Mouse (Mus musculus) testis, postnatal 14 days (tissue): ENCODE measurements around the gene Atxn7l3.
"Not testable (repeated sequence)": the region's sequence is repeated elsewhere in the genome, so short reads cannot be mapped to it uniquely, and the experiment has no call there.

ENCODE experiments used
- DNase-seq: peaks from one replicate; pipeline ENCODE4 v3.0.0; 2021; ENCODE audit warnings: low spot score

Gene Atxn7l3

GRCm38 (mm10) chr11:102294887-102295597 lies 1.4 kb downstream of the Atxn7l3 start:
- no peak for DNase-seq

DNA sequence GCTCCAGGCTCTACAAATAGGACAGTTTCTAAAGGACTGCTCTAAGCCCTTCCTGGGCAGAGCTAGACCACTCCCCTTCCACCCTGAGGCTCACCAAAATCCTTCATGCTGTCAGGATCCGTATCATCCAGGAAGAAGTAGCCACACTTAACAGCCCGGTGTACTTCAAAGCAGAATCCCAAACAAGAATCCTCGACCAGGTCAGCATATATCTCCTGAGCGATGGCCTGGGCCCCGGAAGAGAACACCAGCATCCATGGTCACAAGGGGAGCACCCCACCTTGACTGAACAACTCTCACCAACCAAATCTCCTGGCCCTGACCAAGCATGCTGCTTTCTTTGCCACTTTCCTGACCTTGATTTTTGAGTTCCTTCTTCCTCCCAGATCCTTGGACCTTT lies 2.0 kb downstream of the Atxn7l3 start:
- DNase-seq, result no peak

DNA sequence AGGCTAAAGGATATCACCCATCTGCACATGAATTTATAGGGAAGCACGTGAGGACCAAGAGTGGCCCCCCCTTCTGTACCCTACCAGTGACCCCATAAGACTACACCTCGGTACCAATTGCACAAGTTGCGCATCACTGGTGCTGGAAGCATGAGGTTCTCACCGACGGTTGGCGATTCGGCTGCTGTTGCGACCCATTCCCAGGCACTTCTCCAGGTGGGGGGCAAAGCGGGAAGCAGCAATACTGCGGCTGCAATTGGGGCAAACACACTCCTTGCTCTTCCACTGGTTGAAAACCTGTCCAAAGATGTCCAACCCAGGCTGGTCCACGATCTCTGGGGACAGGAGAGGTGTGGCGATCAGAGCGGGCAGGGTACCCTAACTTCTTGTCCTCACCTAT lies 2.5 kb downstream of the Atxn7l3 start:
- DNase-seq, result no peak

DNA sequence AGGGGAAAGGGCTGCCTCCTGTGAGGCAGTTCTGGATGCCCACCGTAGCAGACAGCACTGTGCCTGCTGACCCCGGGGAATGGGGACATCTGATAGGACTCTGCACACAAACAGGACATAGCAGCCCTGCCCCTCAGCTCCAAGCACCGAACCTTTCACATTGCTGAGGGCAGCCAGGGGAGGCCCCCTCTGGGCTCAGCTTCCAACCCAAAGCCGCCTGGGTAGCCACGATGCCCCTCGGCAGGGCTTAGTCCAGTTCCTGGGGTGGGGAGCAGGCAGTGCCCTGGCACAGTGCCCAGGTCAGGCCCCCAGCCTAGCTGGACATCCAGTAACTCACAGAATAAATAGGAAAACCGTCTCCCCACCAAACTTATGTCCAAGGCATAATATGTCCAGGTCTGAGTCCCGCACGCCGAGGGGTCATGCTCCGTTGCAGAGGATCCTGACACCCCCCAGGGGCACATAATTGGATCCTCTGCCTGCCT lies 5.3 kb downstream of the Atxn7l3 start:
- no peak for DNase-seq

- no peak for DNase-seq
Measured at GRCm38 (mm10) chr11:102290141-102290540, 6.3 kb downstream of the Atxn7l3 start.

DNA sequence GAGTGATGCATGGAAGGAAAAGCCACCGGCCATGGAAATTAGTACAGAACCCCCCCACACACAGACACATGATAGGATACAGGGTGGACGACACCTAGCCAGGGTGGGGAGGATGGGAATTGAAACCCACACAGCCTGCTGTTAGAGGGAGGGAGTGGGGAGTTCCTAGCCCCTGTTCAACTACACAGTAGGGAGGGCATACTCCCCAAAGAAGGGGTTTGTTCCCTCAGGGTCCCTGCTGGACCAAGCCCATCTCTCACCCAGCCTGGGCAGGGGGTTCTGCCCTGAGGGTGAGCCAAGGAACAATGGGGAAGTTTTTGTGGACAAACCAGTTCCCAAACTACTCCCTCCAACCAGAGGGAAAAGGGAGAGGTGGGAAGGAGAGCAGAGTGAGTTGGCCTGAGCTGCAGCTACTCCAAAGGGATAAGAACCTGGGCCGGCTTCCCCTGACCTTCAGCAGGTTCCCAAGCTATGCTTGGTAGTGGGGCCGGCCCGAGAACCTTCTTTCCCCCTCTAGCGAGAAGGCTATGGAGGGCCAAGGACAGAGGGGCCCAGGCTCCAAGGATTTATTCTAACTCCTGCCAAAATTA lies 6.8 kb downstream of the Atxn7l3 start:
- DNase-seq, result no peak

DNA sequence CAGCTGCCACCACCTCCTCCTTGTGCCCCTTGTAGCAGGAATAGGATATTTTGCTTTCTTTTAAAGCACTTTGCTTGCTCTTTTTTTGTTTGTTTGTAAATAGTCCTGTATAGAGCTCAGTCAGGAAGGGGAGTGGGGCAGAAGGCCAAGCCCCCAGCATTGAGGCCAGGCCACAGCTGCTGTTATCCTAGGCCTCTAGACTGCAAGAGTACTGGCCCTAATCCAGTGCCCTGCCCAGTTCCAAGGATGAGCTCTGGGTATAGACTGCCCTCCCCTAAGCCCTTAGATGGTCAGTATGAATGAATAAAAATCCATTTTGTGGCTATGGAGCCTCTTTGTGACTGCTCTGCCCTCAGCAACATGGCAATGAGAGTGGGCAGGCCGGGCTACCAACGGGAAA lies 7.5 kb downstream of the Atxn7l3 start:
- no peak for DNase-seq

GRCm38 (mm10) chr11:102288027-102288804 lies 8.2 kb downstream of the Atxn7l3 start:
- no peak for DNase-seq

- no peak for DNase-seq
Measured at GRCm38 (mm10) chr11:102287485-102287884, 8.9 kb downstream of the Atxn7l3 start.

GRCm38 (mm10) chr11:102285095-102285834 lies 11.2 kb downstream of the Atxn7l3 start:
- no peak for DNase-seq

- peak; percentile 98 for DNase-seq
Measured at GRCm38 (mm10) chr11:102284501-102285094, 11.8 kb downstream of the Atxn7l3 start, which contains the start of gene Tmub2. Tmub2 (plus strand) TSS chr11:102284931.

GRCm38 (mm10) chr11:102283922-102284321 lies 12.5 kb downstream of the Atxn7l3 start:
- no peak for DNase-seq

DNA sequence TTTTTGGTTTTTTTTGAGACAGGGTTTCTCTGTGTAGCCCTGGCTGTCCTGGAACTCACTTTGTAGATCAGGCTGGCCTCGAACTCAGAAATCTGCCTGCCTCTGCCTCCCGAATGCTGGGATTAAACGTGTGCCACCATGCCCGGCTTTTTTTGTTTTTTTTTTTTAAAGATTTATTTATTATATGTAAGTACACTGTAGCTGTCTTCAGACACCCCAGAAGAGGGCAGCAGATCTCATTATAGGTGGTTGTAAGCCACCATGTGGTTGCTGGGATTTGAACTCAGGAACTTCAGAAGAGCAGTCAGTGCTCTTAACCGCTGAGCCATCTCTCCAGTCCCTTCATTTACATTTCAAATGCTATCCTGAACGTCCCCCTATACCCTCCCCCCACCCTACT lies 16.2 kb downstream of the Atxn7l3 start:
- not testable (repeated sequence) for DNase-seq

- DNase-seq, result no peak
Measured at GRCm38 (mm10) chr11:102279595-102279994, 16.8 kb downstream of the Atxn7l3 start.

DNA sequence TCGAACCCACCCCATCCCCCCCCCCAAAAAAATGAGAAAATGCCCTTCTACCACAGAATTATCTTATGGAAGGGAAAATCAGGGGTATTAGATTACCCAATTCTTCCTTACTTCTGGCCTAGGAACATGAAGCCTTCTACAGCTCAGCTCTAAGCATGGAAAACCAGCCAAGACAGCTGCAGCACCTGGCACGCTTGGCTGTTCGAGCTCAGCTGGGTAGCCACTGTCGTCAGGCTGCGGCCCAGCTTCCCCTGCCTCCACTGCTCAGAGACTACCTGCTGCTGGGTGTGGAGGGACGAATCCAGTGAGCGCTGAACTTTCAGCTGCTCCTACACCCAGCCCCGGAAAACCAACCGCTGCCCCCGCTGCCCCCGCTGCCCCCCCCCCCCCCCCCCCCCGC lies 18.7 kb downstream of the Atxn7l3 start:
- DNase-seq, result no peak

DNA sequence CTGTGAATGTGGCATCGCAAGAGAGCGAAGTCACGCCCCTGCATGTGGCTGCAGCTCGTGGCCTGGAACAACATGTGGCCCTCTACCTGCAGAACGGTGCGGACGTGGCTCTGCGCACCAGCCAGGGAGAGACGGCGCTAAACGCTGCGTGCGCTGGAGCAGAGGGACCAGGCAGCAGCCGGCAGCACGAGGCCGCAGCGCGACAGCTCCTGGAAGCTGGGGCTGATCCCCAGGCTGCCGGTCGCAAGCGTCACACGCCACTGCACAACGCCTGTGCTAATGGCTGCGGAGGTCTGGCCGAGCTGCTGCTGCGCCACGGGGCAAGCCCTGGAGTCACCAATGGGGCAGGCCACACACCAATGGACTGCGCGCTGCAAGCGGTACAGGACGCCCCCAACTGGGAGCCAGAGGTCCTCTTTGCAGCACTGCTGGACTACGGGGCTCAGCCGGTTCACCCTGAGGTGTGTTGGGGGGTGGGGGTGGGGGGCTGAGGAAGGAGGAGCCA lies 20.0 kb downstream of the Atxn7l3 start:
- DNase-seq, result no peak

- no peak for DNase-seq
Measured at GRCm38 (mm10) chr11:102268520-102269244, 27.7 kb downstream of the Atxn7l3 start, which contains the start of gene Asb16. Asb16 (plus strand) TSS chr11:102268743.

DNA sequence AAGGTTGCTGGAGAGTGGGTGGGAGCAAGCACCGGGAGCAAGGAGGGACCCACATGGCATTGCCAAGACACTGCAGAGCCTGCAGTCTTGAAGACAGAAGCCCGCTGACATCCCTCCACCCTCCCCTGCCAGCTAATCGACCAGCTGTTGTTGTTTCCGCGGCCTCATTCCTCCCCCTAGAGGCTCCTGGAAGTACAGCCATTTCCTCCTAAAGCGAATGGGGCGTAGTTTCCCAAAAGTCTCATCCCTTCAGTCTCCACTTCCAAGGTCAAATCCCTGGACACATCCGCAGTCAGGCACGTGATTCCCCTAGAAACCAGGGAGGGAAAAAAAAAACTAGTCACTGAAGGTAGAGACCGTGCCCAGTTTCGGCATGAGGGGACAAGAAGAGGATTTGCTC lies 29.0 kb downstream of the Atxn7l3 start:
- DNase-seq, result peak; percentile 60

DNA sequence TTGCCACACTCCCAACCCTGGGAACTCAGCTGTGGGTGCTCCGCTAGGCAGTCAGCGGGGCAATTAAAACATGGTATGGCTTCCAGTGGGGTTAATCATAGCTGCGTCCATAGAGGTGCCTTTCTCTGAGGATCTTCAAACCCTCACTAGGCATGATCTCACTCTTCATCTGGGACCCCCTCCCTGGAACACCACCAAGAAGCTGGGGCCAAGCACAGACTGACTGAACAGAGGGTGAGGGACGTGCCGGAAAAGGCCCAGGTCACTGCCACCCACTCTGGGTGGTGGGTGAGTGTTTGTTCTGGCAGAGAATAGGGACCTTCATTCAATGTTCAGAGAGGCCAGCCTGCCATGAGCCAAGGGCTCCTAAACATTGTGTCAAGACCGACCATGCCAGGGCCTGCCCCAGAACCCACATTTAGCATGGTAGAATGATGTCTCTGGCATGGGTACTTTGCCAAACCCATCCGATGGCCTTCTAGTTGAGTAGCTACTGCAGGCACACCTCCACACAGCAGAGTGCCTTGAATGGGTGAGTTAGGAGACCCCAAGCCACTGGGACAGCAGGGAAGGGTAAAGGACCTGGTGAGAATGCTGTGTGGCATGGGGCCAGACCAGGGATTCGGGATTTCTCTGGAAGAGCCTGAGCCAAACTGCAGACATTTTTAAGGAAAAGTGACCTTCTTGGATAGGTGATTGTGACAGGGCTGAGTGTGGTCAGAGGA lies 29.6 kb downstream of the Atxn7l3 start:
- DNase-seq, result no peak

DNA sequence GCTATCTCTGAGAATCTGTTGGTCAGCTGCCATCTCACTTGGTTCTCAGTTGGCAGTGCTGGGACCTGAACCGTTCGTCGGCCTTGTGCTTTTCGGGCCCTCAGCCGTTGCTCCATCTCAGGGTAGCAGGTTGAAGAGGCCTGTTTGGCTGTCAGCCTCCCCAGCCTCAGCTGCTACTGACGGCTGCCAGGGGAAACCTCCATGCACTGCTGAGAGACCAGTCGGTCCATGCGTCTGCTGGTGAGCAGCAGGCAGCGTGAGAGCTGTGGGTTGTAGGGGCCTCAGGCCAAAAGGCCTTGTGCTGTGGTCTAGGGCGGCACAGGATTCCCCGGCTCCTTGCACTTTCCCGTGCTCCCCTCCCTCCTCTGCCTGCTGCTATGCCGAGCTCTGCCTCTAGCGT lies 30.6 kb downstream of the Atxn7l3 start:
- DNase-seq, result no peak
